Mouse (Mus musculus) heart, postnatal 0 days (tissue): ENCODE results near the gene Teddm1b. TPM values are rescaled to one million over a fixed set of nuclear protein-coding genes. Genes with fewer than 3 reads are reported as not detected.

Experiments used
- ATAC-seq: fragments of 200-750 bp; cut with Nextera tagmentation; 2 replicates; pipeline ENCODE4 v1.8.0; 2017; ENCODE audit warnings: low read depth, moderate number of reproducible peaks, moderate library complexity; ENCODE audit not compliant: insufficient read depth
- DNase-seq: peaks from one replicate; pipeline ENCODE4 v3.0.0-alpha.2; 2016; ENCODE audit warnings: low spot score
- H3K27ac ChIP-seq: fragments of 300-500 bp; sonication (generic); 2 replicates; pipeline ENCODE4 v1.5.1; 2014; ENCODE audit warnings: low read depth, mild to moderate bottlenecking
- H3K27me3 ChIP-seq: fragments of 300-500 bp; sonication (generic); 2 replicates; pipeline ENCODE4 v1.6.1; 2014; ENCODE audit warnings: low read length, mixed read lengths; ENCODE audit not compliant: control insufficient read depth, insufficient read depth
- H3K36me3 ChIP-seq: fragments of 300-500 bp; sonication (generic); replicated peaks from 2 replicates; pipeline ENCODE4 v1.6.1; 2014; ENCODE audit warnings: low read length, mixed read lengths; ENCODE audit not compliant: control insufficient read depth, insufficient read depth
- H3K4me1 ChIP-seq: fragments of 300-500 bp; sonication (generic); 2 replicates; pipeline ENCODE4 v1.6.1; 2014; ENCODE audit warnings: antibody characterized with exemption; ENCODE audit not compliant: control insufficient read depth, insufficient read depth
- H3K4me2 ChIP-seq: fragments of 300-500 bp; sonication (generic); 2 replicates; pipeline ENCODE4 v1.6.1; 2014; ENCODE audit warnings: low read depth, mild to moderate bottlenecking, low read length, moderate library complexity
- H3K4me3 ChIP-seq: fragments of 300-500 bp; sonication (generic); 2 replicates; pipeline ENCODE4 v1.5.1; 2014; ENCODE audit warnings: low read depth, low read length
- H3K9ac ChIP-seq: fragments of 300-500 bp; sonication (generic); replicated peaks from 2 replicates; pipeline ENCODE4 v1.6.1; 2014; ENCODE audit warnings: low read depth, low read length, mixed read lengths
- H3K9me3 ChIP-seq: fragments of 300-500 bp; sonication (generic); replicated peaks from 2 replicates; pipeline ENCODE4 v1.6.1; 2016; ENCODE audit warnings: low read length; ENCODE audit not compliant: control insufficient read depth
- CTCF ChIP-seq: IDR thresholded peaks from 2 replicates; pipeline ENCODE4 v1.5.1; 2016; ENCODE audit warnings: antibody characterized with exemption, control low read depth, low read depth
- EP300 ChIP-seq: IDR thresholded peaks from 2 replicates; pipeline ENCODE4 v1.6.1; 2016; ENCODE audit warnings: antibody characterized with exemption, low read depth
- WGBS: fragments of 180-500 bp; shearing (Covaris S2); extraction: QIAGEN DNeasy Blood & Tissue Kit; methylation state at CpG from one replicate; pipeline ENCODE4 v1.1.7; 2014; 5-methylcytosine and 5-hydroxymethylcytosine counted together
- polyA plus RNA-seq: library from polyadenylated mRNA; unstranded; fragments of >200 nt; fragmentation: Nextera tagmentation; extraction: Ambion mirVana; gene quantifications from 2 replicates; pipeline ENCODE4 v1.2.1, GENCODE M21; 2015
- total RNA-seq: library from RNA; depleted of rRNA; stranded (reverse); fragments of >200 nt; gene quantifications from 2 replicates; pipeline ENCODE4 v1.2.3, GENCODE M21; 2014; ENCODE audit warnings: low replicate concordance; rRNA removed

Teddm1b gene
- total RNA-seq (not detected in 2 replicates), polyA plus RNA-seq (0.10 TPM in 1 of 2 replicates, not detected in the other)

GRCm38 (mm10) chr1:153874045-153874444, at the start of gene Teddm1b:
Gene Teddm1b (plus strand): TSS chr1:153874345.
- Histone ChIP-seq H3K27ac (no peak within 1 kb of the TSS), H3K36me3 (no peaks in the 10 kb centered on the region), H3K27me3 (no peaks in the 10 kb centered on the region), H3K4me1 (no peaks in the 10 kb centered on the region), H3K9me3 (no peaks in the 10 kb centered on the region), H3K4me2 (no peak within 1 kb of the TSS), H3K9ac (no peak within 1 kb of the TSS), H3K4me3 (no peak within 1 kb of the TSS)
- 67% methylated on average over 6 of the region's 6 CpGs for WGBS
- DNase-seq (no peak), ATAC-seq (no peak)
- TF ChIP-seq EP300 (no peak), CTCF (no peak)

- Histone ChIP-seq H3K36me3 (no peaks in the 10 kb centered on the region), H3K27me3 (no peaks in the 10 kb centered on the region), H3K4me3 (no peak overlapping the region), H3K27ac (no peak overlapping the region), H3K4me1 (no peaks in the 10 kb centered on the region), H3K9me3 (no peaks in the 10 kb centered on the region), H3K9ac (no peak overlapping the region), H3K4me2 (no peak overlapping the region)
- no peak for DNase-seq
- no peak for TF ChIP-seq EP300
- no peak for TF ChIP-seq CTCF
- 73% methylated on average over 4 of the region's 4 CpGs for WGBS
- ATAC-seq, result no peak
These were observed 43.4 kb upstream of the Teddm1b start for GRCm38 (mm10) chr1:153830746-153831145.

- TF ChIP-seq CTCF, result no peak
- TF ChIP-seq EP300, result no peak
- H3K4me3 ChIP-seq, result no peak overlapping the region
- H3K4me2 ChIP-seq, result no peak overlapping the region
- H3K9ac ChIP-seq, result no peak overlapping the region
- no peaks in the 10 kb centered on the region for H3K27me3 ChIP-seq
- no peak for DNase-seq
- H3K4me1 ChIP-seq, result no peaks in the 10 kb centered on the region
- WGBS, result 44% methylated on average over 4 of the region's 4 CpGs
- ATAC-seq, result no peak
- H3K27ac ChIP-seq, result no peak overlapping the region
- no peaks in the 10 kb centered on the region for H3K9me3 ChIP-seq
- no peaks in the 10 kb centered on the region for H3K36me3 ChIP-seq
These were observed 38.1 kb upstream of the Teddm1b start for GRCm38 (mm10) chr1:153836036-153836435.

- no peak for DNase-seq
- no peak for ATAC-seq
- Histone ChIP-seq H3K27ac (peak overlapping the region; percentile 9; the same call in 1 of the 2 replicates), H3K36me3 (no peaks in the 10 kb centered on the region), H3K27me3 (no peaks in the 10 kb centered on the region), H3K4me2 (no peak overlapping the region), H3K4me1 (no peaks in the 10 kb centered on the region), H3K4me3 (no peak overlapping the region), H3K9me3 (no peaks in the 10 kb centered on the region), H3K9ac (no peak overlapping the region)
- 74% methylated on average over 11 of the region's 11 CpGs for whole genome bisulfite sequencing
- no peak for TF ChIP-seq EP300
- no peak for TF ChIP-seq CTCF
These were observed 31.9 kb upstream of the Teddm1b start for GRCm38 (mm10) chr1:153842121-153842740.

- Histone ChIP-seq H3K9me3 (no peaks in the 10 kb centered on the region), H3K36me3 (no peaks in the 10 kb centered on the region), H3K9ac (no peak within 1 kb of the TSS), H3K4me1 (no peaks in the 10 kb centered on the region), H3K4me3 (no peak within 1 kb of the TSS), H3K4me2 (no peak within 1 kb of the TSS), H3K27me3 (no peaks in the 10 kb centered on the region), H3K27ac (no peak within 1 kb of the TSS)
- 92% methylated on average over 8 of the region's 8 CpGs for WGBS
- ATAC-seq (no peak), DNase-seq (no peak)
- TF ChIP-seq CTCF, result no peak
These were observed 30.1 kb upstream of the Teddm1b start, which contains the start of gene Rgsl1 for GRCm38 (mm10) chr1:153844042-153844441. Gene Rgsl1 (minus strand): TSS chr1:153844142.

- WGBS, result 79% methylated on average over 7 of the region's 7 CpGs
- Histone ChIP-seq H3K9me3 (no peaks in the 10 kb centered on the region), H3K27me3 (no peaks in the 10 kb centered on the region), H3K4me3 (no peak overlapping the region), H3K4me2 (no peak overlapping the region), H3K9ac (no peak overlapping the region), H3K27ac (no peak overlapping the region), H3K4me1 (no peaks in the 10 kb centered on the region), H3K36me3 (no peaks in the 10 kb centered on the region)
- ATAC-seq (no peak), DNase-seq (no peak)
- no peak for TF ChIP-seq CTCF
- no peak for TF ChIP-seq EP300
These were observed 27.7 kb upstream of the Teddm1b start for GRCm38 (mm10) chr1:153846420-153846819.
